Mouse (Mus musculus) midbrain, embryonic 10.5 days (tissue): ENCODE data around the gene Pla2g4f. TPM values are rescaled to one million over a fixed set of nuclear protein-coding genes. Genes with fewer than 3 reads are reported as not detected.

Source experiments
- DNase-seq: peaks from one replicate; pipeline ENCODE4 v3.0.0-alpha.2; 2017; ENCODE audit warnings: low spot score
- H3K27ac ChIP-seq: fragments of 300-500 bp; sonication (generic); replicated peaks from 2 replicates; pipeline ENCODE4 v1.5.1; 2016; ENCODE audit warnings: mild to moderate bottlenecking
- H3K27me3 ChIP-seq: fragments of 300-500 bp; sonication (generic); 2 replicates; pipeline ENCODE4 v1.6.1; 2016; ENCODE audit warnings: low read depth, mild to moderate bottlenecking; ENCODE audit not compliant: poor library complexity, severe bottlenecking
- H3K36me3 ChIP-seq: fragments of 300-500 bp; sonication (generic); 2 replicates; pipeline ENCODE4 v1.6.1; 2016; ENCODE audit warnings: mild to moderate bottlenecking, moderate library complexity
- H3K4me1 ChIP-seq: fragments of 300-500 bp; sonication (generic); 2 replicates; pipeline ENCODE4 v1.6.1; 2016
- H3K4me3 ChIP-seq: fragments of 300-500 bp; sonication (generic); 2 replicates; pipeline ENCODE4 v1.5.1; 2016; ENCODE audit warnings: mild to moderate bottlenecking, moderate library complexity
- H3K9me3 ChIP-seq: fragments of 300-500 bp; sonication (generic); replicated peaks from 2 replicates; pipeline ENCODE4 v1.6.1; 2016; ENCODE audit warnings: mild to moderate bottlenecking
- WGBS: fragments of 180-500 bp; shearing (Covaris S2); methylation state at CpG from one replicate; pipeline ENCODE4 v1.1.7; 2016; 5-methylcytosine and 5-hydroxymethylcytosine counted together
- polyA plus RNA-seq: library from polyadenylated mRNA; unstranded; fragments of >200 nt; fragmentation: Nextera tagmentation; extraction: Ambion mirVana; gene quantifications from 2 replicates; pipeline ENCODE4 v1.2.1, GENCODE M21; 2016

Pla2g4f gene
- polyA plus RNA-seq, 1 experiment from 2014 or later: not detected

- WGBS: 76% methylated on average over 10 of the region's 10 CpGs
- DNase-seq: no peak
- H3K36me3 ChIP-seq: no peaks in the 10 kb centered on the region
- H3K27me3 ChIP-seq: peaks cover 11% of the 10 kb centered on the region; the same call in 1 of the 2 replicates
- no peak overlapping the region for H3K27ac ChIP-seq
- no peaks in the 10 kb centered on the region for H3K9me3 ChIP-seq
- peaks cover 11% of the 10 kb centered on the region for H3K4me1 ChIP-seq
- no peak overlapping the region for H3K4me3 ChIP-seq
Measured at GRCm38 (mm10) chr2:120264858-120265257, 49.1 kb downstream of the Pla2g4f start.

- 50% methylated on average over 1 of the region's 1 CpGs for WGBS
Measured at GRCm38 (mm10) chr2:120262876-120263275, 51.1 kb downstream of the Pla2g4f start.

GRCm38 (mm10) chr2:120261346-120261745 is 52.6 kb downstream of the Pla2g4f start:
- H3K4me1 ChIP-seq: no peaks in the 10 kb centered on the region
- no peak overlapping the region for H3K27ac ChIP-seq
- 71% methylated on average over 3 of the region's 3 CpGs for WGBS
- H3K4me3 ChIP-seq: no peak overlapping the region
- no peaks in the 10 kb centered on the region for H3K36me3 ChIP-seq
- H3K27me3 ChIP-seq: 0 out of 2 replicates have a peak, but pooled peaks cover 2% of the 10 kb centered on the region
- no peaks in the 10 kb centered on the region for H3K9me3 ChIP-seq
- no peak for DNase-seq

More at GRCm38 (mm10) chr2:120262876-120263275, 51.1 kb downstream of the Pla2g4f start:
- peaks cover 11% of the 10 kb centered on the region; the same call in 1 of the 2 replicates for H3K27me3 ChIP-seq
- no peaks in the 10 kb centered on the region for H3K9me3 ChIP-seq
- no peaks in the 10 kb centered on the region for H3K36me3 ChIP-seq
- no peak overlapping the region for H3K27ac ChIP-seq
- no peaks in the 10 kb centered on the region for H3K4me1 ChIP-seq
- H3K4me3 ChIP-seq: no peak overlapping the region
- DNase-seq: no peak

- Histone ChIP-seq H3K9me3 (no peaks in the 10 kb centered on the region), H3K27me3 (no peaks in the 10 kb centered on the region), H3K4me3 (no peak overlapping the region), H3K36me3 (no peaks in the 10 kb centered on the region), H3K4me1 (no peaks in the 10 kb centered on the region), H3K27ac (no peak overlapping the region)
- DNase-seq: no peak
Measured at GRCm38 (mm10) chr2:120256259-120256658, 57.7 kb downstream of the Pla2g4f start.

GRCm38 (mm10) chr2:120252644-120253043 is 61.3 kb downstream of the Pla2g4f start:
- WGBS: 92% methylated on average over 6 of the region's 6 CpGs
- Histone ChIP-seq H3K36me3 (no peaks in the 10 kb centered on the region), H3K27me3 (no peaks in the 10 kb centered on the region)

More at GRCm38 (mm10) chr2:120252644-120253043, 61.3 kb downstream of the Pla2g4f start:
- Histone ChIP-seq H3K9me3 (no peaks in the 10 kb centered on the region), H3K27ac (no peak overlapping the region), H3K4me1 (no peaks in the 10 kb centered on the region), H3K4me3 (no peak overlapping the region)
- DNase-seq: no peak

Other genes starting within 250 kb of the Pla2g4f start
- gene Ehd4, start 159.6 kb downstream of the Pla2g4f start, polyA plus RNA-seq: 26.6 and 35.9 TPM in 2 replicates
- 0.07 TPM in 1 of 2 replicates, not detected in the other for gene Pla2g4e, start 68.8 kb downstream of the Pla2g4f start, polyA plus RNA-seq
- 0.02 TPM in 1 of 2 replicates, not detected in the other for gene Pla2g4d, start 25.0 kb downstream of the Pla2g4f start, polyA plus RNA-seq
- gene Vps39, start 39.0 kb upstream of the Pla2g4f start, polyA plus RNA-seq: 24.9 and 33.1 TPM in 2 replicates
- 7.1 and 8.7 TPM in 2 replicates for gene Ganc, start 89.7 kb upstream of the Pla2g4f start, polyA plus RNA-seq
- gene Tmem87a, start 89.9 kb upstream of the Pla2g4f start, polyA plus RNA-seq: 5.6 and 6.1 TPM in 2 replicates
- 5.5 and 7.8 TPM in 2 replicates for gene Capn3, start 141.9 kb upstream of the Pla2g4f start, polyA plus RNA-seq
- 69.7 and 76.2 TPM in 2 replicates for gene Zfp106, start 249.7 kb upstream of the Pla2g4f start, polyA plus RNA-seq